Mouse (Mus musculus): Measurements from ENCODE around the gene Card10. TPM values are rescaled to one million over a fixed set of nuclear protein-coding genes. Genes with fewer than 3 reads are reported as not detected.

Gene Card10
- total RNA-seq, 2 experiments from 2014 or later = 5.6 to 8.1 TPM

- no peak for DNase-seq (ENCODE audit: low spot score in 2 of 2)
Observed at GRCm38 (mm10) chr15:78740662-78741061, 62.2 kb downstream of the Card10 start.

GRCm38 (mm10) chr15:78737146-78737545, 65.7 kb downstream of the Card10 start:
- DNase-seq (ENCODE audit: low spot score in 2 of 2) = no peak

DNA sequence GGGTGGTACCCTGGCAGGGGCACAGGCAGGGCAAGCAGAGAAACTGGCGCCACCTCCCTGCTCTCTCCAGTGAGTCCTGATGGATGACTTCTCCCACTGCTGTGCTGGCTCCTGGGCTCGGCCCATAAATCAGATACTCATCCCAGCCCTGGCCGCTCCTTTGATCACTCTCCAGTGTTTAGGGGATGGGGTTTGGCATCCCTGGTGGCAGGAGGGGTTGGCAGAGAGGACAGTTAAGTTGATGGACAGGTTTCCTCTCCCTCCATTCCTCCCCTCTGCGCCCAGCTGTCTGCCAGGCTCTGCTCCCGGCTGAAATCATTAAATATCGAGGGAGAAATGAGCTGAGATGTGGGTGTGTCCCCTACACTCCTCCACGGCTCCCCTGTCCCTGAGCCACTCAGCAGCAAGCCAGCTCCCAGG, 66.2 kb downstream of the Card10 start:
- DNase-seq (ENCODE audit: low spot score in 2 of 2) = no peak

GRCm38 (mm10) chr15:78736181-78736579, 66.7 kb downstream of the Card10 start:
- no peak for DNase-seq (ENCODE audit: low spot score in 2 of 2)

- no peak for DNase-seq (ENCODE audit: low spot score in 2 of 2)
Observed at GRCm38 (mm10) chr15:78735431-78736180, 67.2 kb downstream of the Card10 start.

GRCm38 (mm10) chr15:78731830-78732229, 71.0 kb downstream of the Card10 start:
- DNase-seq (ENCODE audit: low spot score in 2 of 2) = no peak

- DNase-seq (ENCODE audit: low spot score in 2 of 2) = no peak
Observed at GRCm38 (mm10) chr15:78730315-78731049, 72.4 kb downstream of the Card10 start.

DNA sequence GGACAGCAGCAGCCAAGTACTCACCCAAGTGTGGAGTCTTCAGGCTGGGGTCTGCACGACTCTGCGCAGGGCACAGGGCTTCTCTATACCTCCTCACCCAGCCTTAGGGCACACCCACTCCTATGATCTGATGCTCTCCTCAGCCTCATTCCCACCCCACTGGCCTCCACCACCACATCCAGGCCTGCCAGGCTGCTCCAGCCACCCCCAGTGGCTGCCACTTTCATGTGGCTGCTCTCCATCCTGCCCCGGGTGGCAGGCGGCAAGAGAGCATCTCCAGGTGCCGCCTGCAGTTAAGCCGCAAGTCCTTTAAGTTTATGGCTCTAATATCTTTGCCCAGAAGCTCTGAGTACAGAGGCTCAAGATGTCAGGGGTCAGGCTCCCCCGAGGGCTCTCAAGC, 76.1 kb downstream of the Card10 start:
- no peak for DNase-seq (ENCODE audit: low spot score in 2 of 2)

Other genes with a start within 250 kb of the Card10 start
- gene Rac2, start 230.3 kb downstream of the Card10 start, total RNA-seq (2021) = 1 to 10 TPM; 4.2 to 8.9 TPM
- 1 to 10 TPM; 8.0 to 9.9 TPM for gene Cyth4, start 206.0 kb downstream of the Card10 start, total RNA-seq (2021)
- gene Elfn2, start 84.3 kb downstream of the Card10 start, total RNA-seq (2021) = 1 to 10 TPM; 1.8 to 3.4 TPM
- 10 to 100 TPM; 11.8 to 21.4 TPM for gene Mfng, start 29.6 kb downstream of the Card10 start, total RNA-seq (2021)
- 10 to 100 TPM; 36.2 to 53.1 TPM for gene Cdc42ep1, start 39.6 kb upstream of the Card10 start, total RNA-seq (2021)
- gene Lgals2, start 52.5 kb upstream of the Card10 start, total RNA-seq (2021) = under 1 TPM in 1 of 2 experiments, not detected in 1; 0.54 TPM
- gene Gga1, start 74.1 kb upstream of the Card10 start, total RNA-seq (2021) = 10 to 100 TPM; 55.2 to 57.2 TPM
- gene Gm49510, start 96.6 kb upstream of the Card10 start, total RNA-seq (2021) = not detected
- gene Sh3bp1, start 96.7 kb upstream of the Card10 start, total RNA-seq (2021) = 1 to 10 TPM; 4.1 to 6.5 TPM
- gene Pdxp, start 110.9 kb upstream of the Card10 start, total RNA-seq (2021) = 1 to 10 TPM; 3.1 to 5.4 TPM
- gene Lgals1, start 123.7 kb upstream of the Card10 start, total RNA-seq (2021) = 100 to 1,000 TPM; 300 to 824 TPM
- 10 to 100 TPM; 41.2 to 47.0 TPM for gene Nol12, start 131.9 kb upstream of the Card10 start, total RNA-seq (2021)
- gene Triobp, start 144.7 kb upstream of the Card10 start, total RNA-seq (2021) = 100 to 1,000 TPM in 1 of 2 experiments, 10 to 100 TPM in 1; 97.1 to 105 TPM
- 100 to 1,000 TPM in 1 of 2 experiments, 10 to 100 TPM in 1; 86.2 to 101 TPM for gene H1f0, start 225.4 kb upstream of the Card10 start, total RNA-seq (2021)
- under 1 TPM in 1 of 2 experiments, not detected in 1; 0.27 TPM for gene Galr3, start 238.8 kb upstream of the Card10 start, total RNA-seq (2021)

All from adrenal gland, adult 18-20 months (tissue).